Mouse (Mus musculus): ENCODE results near the gene Nlk. TPM values are rescaled to one million over a fixed set of nuclear protein-coding genes. Genes with fewer than 3 reads are reported as not detected.

Nlk gene
- total and polyA plus RNA-seq, 3 experiments = 14.8 to 22.4 (median 20.4) TPM

- peak; percentile 86 for TF ChIP-seq BHLHE40 (IDR thresholded peaks at IDR 0.05; ENCODE audit: low read depth, low read length)
- TF ChIP-seq SMC3 (IDR thresholded peaks at IDR 0.05; ENCODE audit: low read depth, low read length) = no peak
Observed at GRCm38 (mm10) chr11:78550168-78551058, 146.8 kb downstream of the Nlk start, which contains the start of gene Tmem97 (continued).

- H3K4me3 ChIP-seq (replicated peaks in 1 of 3; ENCODE audit: low read depth in 2 of 3, low read length in 2 of 3, poor library complexity in 1 of 3) = peak overlapping the region; percentile 60 to 86 (median 83)
- H3K4me2 ChIP-seq (ENCODE audit: insufficient read depth, low read depth, poor library complexity, severe bottlenecking) = peak overlapping the region; percentile 94
- no peaks in the 10 kb centered on the region for H3K27me3 ChIP-seq (replicated peaks)
- DNase-seq (ENCODE audit: extremely low read depth) = no peak
- peaks cover 3 to 24% of the 10 kb centered on the region in 2 experiments for H3K36me3 ChIP-seq (replicated peaks in 1 of 2; ENCODE audit: control insufficient read depth in 1 of 2, insufficient read depth in 1 of 2, low read length in 1 of 2)
- peaks cover 10 to 45% of the 10 kb centered on the region in 2 experiments for H3K4me1 ChIP-seq (ENCODE audit: control insufficient read depth in 1 of 2, insufficient read depth in 2 of 2)
- dilution Hi-C loops (cut with MboI; ENCODE audit: extremely low pct_ligation_motif_present, extremely low pct_unique_long_range_greater_than_20kb, low sequenced_read_pairs) = no loop called here
- in situ Hi-C loops (cut with MboI; ENCODE audit: low pct_ligation_motif_present, low pct_unique_long_range_greater_than_20kb, low sequenced_read_pairs) = no loop called here
- no peak for TF ChIP-seq CTCF (conservative IDR thresholded peaks at IDR 0.05 in 1 of 2, IDR thresholded peaks at IDR 0.05 in 1 of 2; ENCODE audit: low read depth in 2 of 2, low read length in 2 of 2)
- TF ChIP-seq ZC3H11A (IDR thresholded peaks at IDR 0.05; ENCODE audit: low read depth, low read length) = no peak
- TF ChIP-seq CHD1 (IDR thresholded peaks at IDR 0.05; ENCODE audit: low read depth, low read length) = 0 out of 2 replicates have a peak, but pooled peaks have one; percentile 6
- TF ChIP-seq IRF4 (IDR thresholded peaks at IDR 0.05; ENCODE audit: low read depth, low read length) = no peak
- 0 out of 2 replicates have a peak, but pooled peaks have one; percentile 5 for TF ChIP-seq E2F4 (IDR thresholded peaks at IDR 0.05; ENCODE audit: insufficient replicate concordance, low read depth, low read length)
- TF ChIP-seq NELFE (IDR thresholded peaks at IDR 0.05; ENCODE audit: low read depth, low read length) = no peak
- TF ChIP-seq POLR2AphosphoS2 (IDR thresholded peaks at IDR 0.05; ENCODE audit: low read depth, low read length) = no peak
- TF ChIP-seq RCOR1 (conservative IDR thresholded peaks at IDR 0.05; ENCODE audit: low read depth, low read length) = no peak
- no peak; the same call in 1 of the 2 replicates for TF ChIP-seq HCFC1 (IDR thresholded peaks at IDR 0.05; ENCODE audit: low read depth, low read length)
- no peak for TF ChIP-seq ETS1 (conservative IDR thresholded peaks at IDR 0.05; ENCODE audit: low read depth, low read length)
- no peak for TF ChIP-seq MAX (IDR thresholded peaks at IDR 0.05; ENCODE audit: low read length)
- TF ChIP-seq MXI1 (IDR thresholded peaks at IDR 0.05; ENCODE audit: low read depth, low read length) = no peak
- no peak for TF ChIP-seq MAZ (IDR thresholded peaks at IDR 0.05; ENCODE audit: low read depth, low read length)
- 0 out of 2 replicates have a peak, but pooled peaks have one; percentile 9 for TF ChIP-seq MYC (IDR thresholded peaks at IDR 0.05; ENCODE audit: low read depth, low read length)
- H3K79me2 ChIP-seq (replicated peaks; ENCODE audit: control insufficient read depth, extremely low read depth, insufficient read depth, poor library complexity, severe bottlenecking) = peaks cover 55% of the 10 kb centered on the region
- H3K9ac ChIP-seq (ENCODE audit: insufficient read depth, low read depth) = peak overlapping the region; percentile 58
- H3K9me3 ChIP-seq (replicated peaks; ENCODE audit: low read length) = peaks cover 14% of the 10 kb centered on the region
- no peak overlapping the region for H3K27ac ChIP-seq (ENCODE audit: insufficient read depth, low read depth)
Observed at GRCm38 (mm10) chr11:78549491-78549987, 147.6 kb downstream of the Nlk start.
